Mouse (Mus musculus): ENCODE data around the gene Numa1.

GRCm38 (mm10) chr7:101900331-101901097 is 33.4 kb upstream of the Numa1 start:
- TF ChIP-seq POLR2A (IDR thresholded peaks at IDR 0.05; ENCODE audit: low read depth, low read length) (no peak), CTCF (conservative IDR thresholded peaks at IDR 0.05; ENCODE audit: insufficient read depth, insufficient read length, low read depth, low read length) (no peak)
